Mouse (Mus musculus): ENCODE measurements around the gene Paqr9. TPM values are rescaled to one million over a fixed set of nuclear protein-coding genes. Genes with fewer than 3 reads are reported as not detected.

Gene Paqr9
- polyA plus RNA-seq, 1 experiment, result 0.30 TPM

- TF ChIP-seq EP300 (IDR thresholded peaks at IDR 0.05; ENCODE audit: insufficient read depth, low read depth, low read length) (no peak), CTCF (IDR thresholded peaks at IDR 0.05; ENCODE audit: low read depth, low read length) (no peak)
- Histone ChIP-seq H3K27me3 (ENCODE audit: control insufficient read depth, insufficient read depth, low read length, poor library complexity, severe bottlenecking) (no peaks in the 10 kb centered on the region), H3K27ac (ENCODE audit: insufficient read depth, low read length) (no peak overlapping the region), H3K4me3 (ENCODE audit: low read depth, low read length) (no peak overlapping the region), H3K9ac (ENCODE audit: low read depth, poor library complexity, severe bottlenecking) (no peak overlapping the region), H3K9me3 (replicated peaks; ENCODE audit: control insufficient read depth, insufficient read depth, low read length, poor library complexity, severe bottlenecking) (no peaks in the 10 kb centered on the region), H3K4me1 (ENCODE audit: control insufficient read depth, insufficient read depth, low read length) (peaks cover 2% of the 10 kb centered on the region), H3K36me3 (ENCODE audit: control insufficient read depth, insufficient read depth, low read length, poor library complexity, severe bottlenecking) (no peaks in the 10 kb centered on the region)
These were observed 8.3 kb upstream of the Paqr9 start for GRCm38 (mm10) chr9:95550856-95551774.

GRCm38 (mm10) chr9:95552175-95552705 is 7.2 kb upstream of the Paqr9 start:
- H3K27me3 ChIP-seq (ENCODE audit: control insufficient read depth, insufficient read depth, low read length, poor library complexity, severe bottlenecking), result no peaks in the 10 kb centered on the region
- TF ChIP-seq EP300 (IDR thresholded peaks at IDR 0.05; ENCODE audit: insufficient read depth, low read depth, low read length) (no peak), POLR2A (IDR thresholded peaks at IDR 0.05; ENCODE audit: insufficient read depth, low read length) (no peak), CTCF (IDR thresholded peaks at IDR 0.05; ENCODE audit: low read depth, low read length) (no peak)
- H3K36me3 ChIP-seq (ENCODE audit: control insufficient read depth, insufficient read depth, low read length, poor library complexity, severe bottlenecking), result no peaks in the 10 kb centered on the region
- H3K27ac ChIP-seq (ENCODE audit: insufficient read depth, low read length), result no peak overlapping the region
- no peaks in the 10 kb centered on the region for H3K4me1 ChIP-seq (ENCODE audit: control insufficient read depth, insufficient read depth, low read length)
- no peak overlapping the region for H3K9ac ChIP-seq (ENCODE audit: low read depth, poor library complexity, severe bottlenecking)
- no peaks in the 10 kb centered on the region for H3K9me3 ChIP-seq (replicated peaks; ENCODE audit: control insufficient read depth, insufficient read depth, low read length, poor library complexity, severe bottlenecking)
- H3K4me3 ChIP-seq (ENCODE audit: low read depth, low read length), result no peak overlapping the region

- no peak for TF ChIP-seq CTCF (IDR thresholded peaks at IDR 0.05; ENCODE audit: low read depth, low read length)
- no peak for TF ChIP-seq EP300 (IDR thresholded peaks at IDR 0.05; ENCODE audit: insufficient read depth, low read depth, low read length)
- peaks cover 10% of the 10 kb centered on the region for H3K27me3 ChIP-seq (ENCODE audit: control insufficient read depth, insufficient read depth, low read length, poor library complexity, severe bottlenecking)
These were observed 4.9 kb upstream of the Paqr9 start for GRCm38 (mm10) chr9:95554231-95555221.

DNA sequence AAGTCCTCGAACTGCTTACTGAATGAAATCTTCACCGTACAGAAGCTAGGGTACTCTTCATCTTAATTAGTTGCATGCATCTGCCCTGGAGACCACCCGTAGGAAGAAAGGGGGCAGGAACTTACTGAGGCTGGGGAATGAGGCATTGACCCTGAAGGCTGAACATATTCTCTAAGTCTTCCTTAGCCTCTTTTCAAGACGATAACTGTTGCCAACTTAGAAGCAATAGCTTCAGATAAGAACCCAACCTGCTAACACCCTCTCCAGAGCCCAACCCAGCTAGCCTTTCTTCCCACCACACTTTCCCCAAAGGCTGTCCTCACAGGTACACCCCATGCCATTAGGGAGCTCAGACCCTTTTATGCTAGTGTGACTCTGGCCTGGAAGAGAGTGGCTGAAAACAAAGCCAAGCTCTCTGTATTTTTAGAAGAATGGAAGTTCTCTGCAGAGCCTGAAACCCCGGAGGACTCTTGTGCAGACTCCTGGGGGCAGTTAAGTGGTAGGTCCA is 4.2 kb upstream of the Paqr9 start:
- TF ChIP-seq CTCF (IDR thresholded peaks at IDR 0.05; ENCODE audit: low read depth, low read length) (no peak), POLR2A (IDR thresholded peaks at IDR 0.05; ENCODE audit: insufficient read depth, low read length) (no peak), EP300 (IDR thresholded peaks at IDR 0.05; ENCODE audit: insufficient read depth, low read depth, low read length) (no peak)
- H3K4me3 ChIP-seq (ENCODE audit: low read depth, low read length), result no peak overlapping the region
- H3K9me3 ChIP-seq (replicated peaks; ENCODE audit: control insufficient read depth, insufficient read depth, low read length, poor library complexity, severe bottlenecking), result no peaks in the 10 kb centered on the region
- H3K36me3 ChIP-seq (ENCODE audit: control insufficient read depth, insufficient read depth, low read length, poor library complexity, severe bottlenecking), result no peaks in the 10 kb centered on the region
- peaks cover 14% of the 10 kb centered on the region for H3K27me3 ChIP-seq (ENCODE audit: control insufficient read depth, insufficient read depth, low read length, poor library complexity, severe bottlenecking)
- no peak overlapping the region for H3K9ac ChIP-seq (ENCODE audit: low read depth, poor library complexity, severe bottlenecking)
- H3K27ac ChIP-seq (ENCODE audit: insufficient read depth, low read length), result no peak overlapping the region
- H3K4me1 ChIP-seq (ENCODE audit: control insufficient read depth, insufficient read depth, low read length), result no peaks in the 10 kb centered on the region

More at GRCm38 (mm10) chr9:95554231-95555221, 4.9 kb upstream of the Paqr9 start:
- H3K9ac ChIP-seq (ENCODE audit: low read depth, poor library complexity, severe bottlenecking), result no peak overlapping the region
- no peaks in the 10 kb centered on the region for H3K4me1 ChIP-seq (ENCODE audit: control insufficient read depth, insufficient read depth, low read length)
- no peak overlapping the region for H3K4me3 ChIP-seq (ENCODE audit: low read depth, low read length)
- no peak overlapping the region for H3K27ac ChIP-seq (ENCODE audit: insufficient read depth, low read length)
- no peaks in the 10 kb centered on the region for H3K36me3 ChIP-seq (ENCODE audit: control insufficient read depth, insufficient read depth, low read length, poor library complexity, severe bottlenecking)
- H3K9me3 ChIP-seq (replicated peaks; ENCODE audit: control insufficient read depth, insufficient read depth, low read length, poor library complexity, severe bottlenecking), result no peaks in the 10 kb centered on the region

GRCm38 (mm10) chr9:95556067-95556512 is 3.4 kb upstream of the Paqr9 start:
- no peak for TF ChIP-seq CTCF (IDR thresholded peaks at IDR 0.05; ENCODE audit: low read depth, low read length)
- no peak for TF ChIP-seq EP300 (IDR thresholded peaks at IDR 0.05; ENCODE audit: insufficient read depth, low read depth, low read length)
- no peak for TF ChIP-seq POLR2A (IDR thresholded peaks at IDR 0.05; ENCODE audit: insufficient read depth, low read length)
- Histone ChIP-seq H3K4me3 (ENCODE audit: low read depth, low read length) (no peak overlapping the region), H3K36me3 (ENCODE audit: control insufficient read depth, insufficient read depth, low read length, poor library complexity, severe bottlenecking) (no peaks in the 10 kb centered on the region), H3K9me3 (replicated peaks; ENCODE audit: control insufficient read depth, insufficient read depth, low read length, poor library complexity, severe bottlenecking) (no peaks in the 10 kb centered on the region), H3K27ac (ENCODE audit: insufficient read depth, low read length) (no peak overlapping the region), H3K4me1 (ENCODE audit: control insufficient read depth, insufficient read depth, low read length) (no peaks in the 10 kb centered on the region), H3K9ac (ENCODE audit: low read depth, poor library complexity, severe bottlenecking) (no peak overlapping the region), H3K27me3 (ENCODE audit: control insufficient read depth, insufficient read depth, low read length, poor library complexity, severe bottlenecking) (peaks cover 14% of the 10 kb centered on the region)
